Mouse (Mus musculus): ENCODE results near the gene Samd4b.

Samd4b gene

GRCm38 (mm10) chr7:28444344-28444974, 153.5 kb downstream of the Samd4b start:
- no peak for DNase-seq (ENCODE audit: low spot score in 2 of 2)

DNA sequence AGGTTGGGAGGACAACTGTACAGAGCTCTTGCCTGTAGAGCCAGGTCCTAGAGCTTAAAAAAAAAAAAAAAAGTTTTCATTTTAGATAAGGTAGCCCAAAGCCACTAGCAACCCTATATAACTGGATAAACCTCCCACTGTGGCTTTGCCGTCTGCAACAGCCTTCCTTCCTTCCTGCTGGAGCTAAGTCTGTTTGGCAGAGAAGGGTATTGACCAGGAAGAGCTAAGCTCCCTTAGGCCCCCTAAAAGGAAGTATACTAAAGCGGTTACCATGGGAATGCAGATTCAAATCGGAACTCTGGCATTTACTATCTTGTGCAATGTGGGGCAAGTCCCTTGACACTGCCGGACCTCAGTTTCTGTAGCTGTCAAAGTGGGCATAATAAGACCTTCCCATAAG, 155.3 kb downstream of the Samd4b start:
- no peak for DNase-seq (ENCODE audit: low spot score in 2 of 2)

GRCm38 (mm10) chr7:28441776-28442485, 156.0 kb downstream of the Samd4b start:
- no peak for DNase-seq (ENCODE audit: low spot score in 2 of 2)

- no peak for DNase-seq (ENCODE audit: low spot score in 2 of 2)
These were observed 157.2 kb downstream of the Samd4b start for GRCm38 (mm10) chr7:28440739-28441138.

GRCm38 (mm10) chr7:28438771-28439170, 159.2 kb downstream of the Samd4b start:
- DNase-seq (ENCODE audit: low spot score in 2 of 2), result no peak

- DNase-seq (ENCODE audit: low spot score in 2 of 2), result no peak
These were observed 160.0 kb downstream of the Samd4b start for GRCm38 (mm10) chr7:28437964-28438363.

GRCm38 (mm10) chr7:28436932-28437570, 160.9 kb downstream of the Samd4b start, which contains the start of gene Gmfg:
Gene Gmfg, plus strand, starts transcription at chr7:28437447.
- peak; percentile 72 to 78 for DNase-seq (ENCODE audit: low spot score in 2 of 2)

GRCm38 (mm10) chr7:28436271-28436904, 161.6 kb downstream of the Samd4b start:
- DNase-seq (ENCODE audit: low spot score in 2 of 2), result peak; percentile 100

- peak; percentile 46 to 54 for DNase-seq (ENCODE audit: low spot score in 2 of 2)
These were observed 162.2 kb downstream of the Samd4b start for GRCm38 (mm10) chr7:28435660-28436259.

- DNase-seq (ENCODE audit: low spot score in 2 of 2), result no peak
These were observed 165.7 kb downstream of the Samd4b start for GRCm38 (mm10) chr7:28432252-28432651.

GRCm38 (mm10) chr7:28430512-28430911, 167.4 kb downstream of the Samd4b start:
- DNase-seq (ENCODE audit: low spot score in 2 of 2), result no peak

- no peak for DNase-seq (ENCODE audit: low spot score in 2 of 2)
These were observed 170.2 kb downstream of the Samd4b start for GRCm38 (mm10) chr7:28427738-28428137.

GRCm38 (mm10) chr7:28423018-28423417, 174.9 kb downstream of the Samd4b start:
- DNase-seq (ENCODE audit: low spot score in 2 of 2), result no peak

DNA sequence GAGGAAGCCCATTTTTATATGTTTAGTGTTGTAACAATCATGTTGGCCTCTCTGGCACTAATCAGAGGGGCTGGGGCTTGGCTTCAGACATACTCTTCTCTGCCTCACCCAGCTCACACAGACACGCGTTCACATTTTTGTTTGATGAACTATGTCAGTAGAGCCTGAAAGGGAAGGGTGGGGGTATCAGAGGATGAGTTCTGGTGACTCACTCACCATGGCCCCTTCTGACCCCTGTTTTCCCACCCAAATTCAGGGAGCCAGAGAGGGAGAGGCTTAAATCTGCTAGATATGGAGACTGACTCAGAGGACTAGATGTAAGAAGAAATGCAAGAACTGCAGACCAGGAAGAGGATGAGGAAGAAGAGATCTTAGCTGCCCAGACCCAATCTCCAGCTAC, 178.5 kb downstream of the Samd4b start:
- no peak for DNase-seq (ENCODE audit: low spot score in 2 of 2)

GRCm38 (mm10) chr7:28418096-28418670, 179.8 kb downstream of the Samd4b start:
- peak in 1 of 2 experiments; percentile 47 for DNase-seq (ENCODE audit: low spot score in 2 of 2)

- DNase-seq (ENCODE audit: low spot score in 2 of 2), result no peak
These were observed 180.6 kb downstream of the Samd4b start for GRCm38 (mm10) chr7:28417368-28417767.

GRCm38 (mm10) chr7:28412826-28413225, 185.1 kb downstream of the Samd4b start:
- no peak for DNase-seq (ENCODE audit: low spot score in 2 of 2)

DNA sequence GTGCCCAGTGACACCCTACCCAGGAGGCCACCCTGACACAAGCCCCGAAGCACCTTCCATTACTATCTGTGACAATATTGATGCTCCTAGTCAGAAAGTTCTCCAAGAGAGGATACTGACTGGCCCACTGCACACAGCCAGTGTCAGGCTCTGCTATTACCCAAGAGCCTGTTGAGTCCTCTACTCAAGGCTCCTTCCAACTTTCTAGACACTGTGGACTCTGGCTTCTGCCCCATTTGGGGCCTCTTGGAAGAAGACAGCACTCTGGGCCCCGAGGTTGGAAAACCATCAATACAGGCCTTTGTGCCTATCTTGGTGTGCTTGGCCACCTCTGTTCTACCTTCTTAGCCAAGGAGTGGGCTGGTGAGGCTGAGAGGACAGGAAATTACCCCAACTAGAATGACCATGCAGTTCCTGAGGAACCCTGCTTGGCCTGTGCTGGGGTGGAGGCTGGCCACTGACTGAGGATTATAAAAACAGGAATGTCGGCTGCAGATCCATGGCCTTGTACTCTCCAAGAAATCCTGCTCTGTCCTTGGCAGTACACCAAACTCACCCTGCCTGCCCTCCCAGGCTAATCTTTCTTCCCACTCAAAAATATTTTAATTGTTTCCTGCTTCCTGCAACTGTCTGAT, 187.0 kb downstream of the Samd4b start:
- no peak for DNase-seq (ENCODE audit: low spot score in 2 of 2)

DNA sequence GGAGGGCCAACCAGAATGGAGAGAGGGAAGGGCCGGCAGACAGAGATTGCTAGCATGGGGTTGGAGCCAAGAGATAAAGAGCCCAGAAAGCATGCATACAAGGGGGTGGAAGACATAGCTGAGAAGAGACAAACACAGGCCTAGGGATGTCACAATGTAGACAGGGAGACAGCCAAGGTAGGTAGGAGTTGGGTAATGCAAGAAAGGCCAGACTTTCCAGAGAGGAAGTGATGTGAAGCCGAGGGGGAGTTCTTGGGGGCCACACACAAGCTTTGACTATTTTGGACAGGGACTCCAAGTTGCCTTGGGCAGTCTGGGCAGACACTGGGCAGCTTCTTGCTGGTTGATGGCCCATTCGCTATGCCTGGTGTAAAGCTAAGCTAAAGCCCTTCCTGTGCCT, 196.0 kb downstream of the Samd4b start:
- no peak for DNase-seq (ENCODE audit: low spot score in 2 of 2)

DNA sequence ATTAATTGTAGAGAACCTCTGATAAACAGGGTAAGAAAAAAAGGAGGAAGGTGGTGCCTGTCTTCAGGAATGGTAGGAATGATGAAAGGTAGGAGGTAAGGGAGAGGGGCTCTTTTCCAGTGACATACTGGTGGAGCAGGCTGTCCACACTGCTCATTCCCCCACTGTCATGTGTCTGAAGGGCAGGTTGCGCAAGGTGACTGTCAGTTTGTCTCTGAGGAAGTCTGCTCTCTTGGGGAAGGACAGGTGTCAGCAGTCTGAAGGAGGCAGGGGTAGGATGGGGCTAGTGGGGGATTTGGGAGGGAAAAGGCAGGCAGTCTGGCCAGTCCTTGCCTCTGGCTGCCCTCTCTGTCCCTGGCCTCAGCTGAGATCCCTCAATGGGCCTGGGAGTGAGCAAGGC, 196.9 kb downstream of the Samd4b start:
- DNase-seq (ENCODE audit: low spot score in 2 of 2), result no peak

- no peak for DNase-seq (ENCODE audit: low spot score in 2 of 2)
These were observed 199.1 kb downstream of the Samd4b start for GRCm38 (mm10) chr7:28398696-28399340.

All from frontal cortex, postnatal 10 days (tissue).